Mouse (Mus musculus): Measurements from ENCODE around the gene Sema4g. TPM values are rescaled to one million over a fixed set of nuclear protein-coding genes. Genes with fewer than 3 reads are reported as not detected.
A peak's percentile ranks its signal among the peaks of the same experiment; 100 is the strongest.

The Sema4g gene
- total RNA-seq, 1 experiment = 3.8 TPM

GRCm38 (mm10) chr19:45016341-45017215, 27.7 kb downstream of the Sema4g start:
- in situ Hi-C loops (cut with MboI; ENCODE audit: low sequenced_read_pairs in 2 of 2, unreplicated experiment in 2 of 2) = no loop called here
- Histone ChIP-seq H3K4me3 (ENCODE audit: insufficient read depth in 1 of 2, low read depth in 1 of 2, low read length in 2 of 2, poor library complexity in 1 of 2, severe bottlenecking in 1 of 2) (peak overlapping the region; percentile 72 to 76), H3K36me3 (ENCODE audit: control insufficient read depth, insufficient read depth, low read length, poor library complexity, severe bottlenecking) (peaks cover 8% of the 10 kb centered on the region), H3K4me1 (ENCODE audit: control insufficient read depth in 2 of 2, insufficient read depth in 2 of 2, low read length in 2 of 2, poor library complexity in 1 of 2) (peaks cover 17 to 19% of the 10 kb centered on the region in 2 experiments), H3K9me3 (ENCODE audit: control insufficient read depth, insufficient read depth, low read depth, low read length) (no peaks in the 10 kb centered on the region), H3K9ac (ENCODE audit: insufficient read depth, low read depth, low read length, poor library complexity, severe bottlenecking) (peak overlapping the region; percentile 2), H3K27ac (ENCODE audit: insufficient read depth, low read depth, low read length, poor library complexity, severe bottlenecking) (0 out of 2 replicates have a peak overlapping the region, but pooled peaks have one; percentile 19)
- no peak for DNase-seq (ENCODE audit: low read depth, low spot score)
- no peak for TF ChIP-seq CHD2 (IDR thresholded peaks at IDR 0.05; ENCODE audit: low read depth, low read length)
- TF ChIP-seq MAFK (IDR thresholded peaks at IDR 0.05; ENCODE audit: insufficient read depth, low read depth, low read length) = no peak
- TF ChIP-seq ZNF384 (IDR thresholded peaks at IDR 0.05; ENCODE audit: low read depth, low read length) = no peak
- TF ChIP-seq HCFC1 (IDR thresholded peaks at IDR 0.05; ENCODE audit: borderline replicate concordance, insufficient read depth, low read length) = no peak
- TF ChIP-seq ZC3H11A (IDR thresholded peaks at IDR 0.05; ENCODE audit: borderline replicate concordance, low read depth, low read length) = no peak

GRCm38 (mm10) chr19:45017216-45017771, 28.4 kb downstream of the Sema4g start:
- no peaks in the 10 kb centered on the region for H3K9me3 ChIP-seq (ENCODE audit: control insufficient read depth, insufficient read depth, low read depth, low read length)
- TF ChIP-seq HCFC1 (IDR thresholded peaks at IDR 0.05; ENCODE audit: borderline replicate concordance, insufficient read depth, low read length) (no peak), ZNF384 (IDR thresholded peaks at IDR 0.05; ENCODE audit: low read depth, low read length) (no peak), CHD2 (IDR thresholded peaks at IDR 0.05; ENCODE audit: low read depth, low read length) (no peak), MAFK (IDR thresholded peaks at IDR 0.05; ENCODE audit: insufficient read depth, low read depth, low read length) (no peak), ZC3H11A (IDR thresholded peaks at IDR 0.05; ENCODE audit: borderline replicate concordance, low read depth, low read length) (no peak)
- peaks cover 16 to 19% of the 10 kb centered on the region in 2 experiments for H3K4me1 ChIP-seq (ENCODE audit: control insufficient read depth in 2 of 2, insufficient read depth in 2 of 2, low read length in 2 of 2, poor library complexity in 1 of 2)
- peak overlapping the region; percentile 71 for H3K9ac ChIP-seq (ENCODE audit: insufficient read depth, low read depth, low read length, poor library complexity, severe bottlenecking)
- peaks cover 4% of the 10 kb centered on the region for H3K36me3 ChIP-seq (ENCODE audit: control insufficient read depth, insufficient read depth, low read length, poor library complexity, severe bottlenecking)
- in situ Hi-C loops (cut with MboI; ENCODE audit: low sequenced_read_pairs in 2 of 2, unreplicated experiment in 2 of 2) = no loop called here
- H3K27ac ChIP-seq (ENCODE audit: insufficient read depth, low read depth, low read length, poor library complexity, severe bottlenecking) = no peak overlapping the region
- DNase-seq (ENCODE audit: low read depth, low spot score) = no peak
- peak overlapping the region; percentile 62 to 72 for H3K4me3 ChIP-seq (ENCODE audit: insufficient read depth in 1 of 2, low read depth in 1 of 2, low read length in 2 of 2, poor library complexity in 1 of 2, severe bottlenecking in 1 of 2)

GRCm38 (mm10) chr19:45017909-45018308, 29.0 kb downstream of the Sema4g start:
- in situ Hi-C loops (cut with MboI; ENCODE audit: low sequenced_read_pairs in 2 of 2, unreplicated experiment in 2 of 2) = no loop called here
- peak overlapping the region; percentile 62 to 72 for H3K4me3 ChIP-seq (ENCODE audit: insufficient read depth in 1 of 2, low read depth in 1 of 2, low read length in 2 of 2, poor library complexity in 1 of 2, severe bottlenecking in 1 of 2)
- H3K9me3 ChIP-seq (ENCODE audit: control insufficient read depth, insufficient read depth, low read depth, low read length) = no peaks in the 10 kb centered on the region
- peak overlapping the region; percentile 71 for H3K9ac ChIP-seq (ENCODE audit: insufficient read depth, low read depth, low read length, poor library complexity, severe bottlenecking)
- H3K36me3 ChIP-seq (ENCODE audit: control insufficient read depth, insufficient read depth, low read length, poor library complexity, severe bottlenecking) = peaks cover 3% of the 10 kb centered on the region; the same call in 1 of the 2 replicates
- TF ChIP-seq ZNF384 (IDR thresholded peaks at IDR 0.05; ENCODE audit: low read depth, low read length) (no peak), HCFC1 (IDR thresholded peaks at IDR 0.05; ENCODE audit: borderline replicate concordance, insufficient read depth, low read length) (no peak), ZC3H11A (IDR thresholded peaks at IDR 0.05; ENCODE audit: borderline replicate concordance, low read depth, low read length) (no peak), MAFK (IDR thresholded peaks at IDR 0.05; ENCODE audit: insufficient read depth, low read depth, low read length) (no peak), CHD2 (IDR thresholded peaks at IDR 0.05; ENCODE audit: low read depth, low read length) (no peak)
- H3K4me1 ChIP-seq (ENCODE audit: control insufficient read depth in 2 of 2, insufficient read depth in 2 of 2, low read length in 2 of 2, poor library complexity in 1 of 2) = peaks cover 13 to 17% of the 10 kb centered on the region in 2 experiments
- H3K27ac ChIP-seq (ENCODE audit: insufficient read depth, low read depth, low read length, poor library complexity, severe bottlenecking) = no peak overlapping the region
- no peak for DNase-seq (ENCODE audit: low read depth, low spot score)

GRCm38 (mm10) chr19:45018351-45018831, 29.5 kb downstream of the Sema4g start:
- peak overlapping the region; percentile 78 for H3K9ac ChIP-seq (ENCODE audit: insufficient read depth, low read depth, low read length, poor library complexity, severe bottlenecking)
- TF ChIP-seq ZC3H11A (IDR thresholded peaks at IDR 0.05; ENCODE audit: borderline replicate concordance, low read depth, low read length) (no peak), CHD2 (IDR thresholded peaks at IDR 0.05; ENCODE audit: low read depth, low read length) (no peak), ZNF384 (IDR thresholded peaks at IDR 0.05; ENCODE audit: low read depth, low read length) (no peak), MAFK (IDR thresholded peaks at IDR 0.05; ENCODE audit: insufficient read depth, low read depth, low read length) (no peak), HCFC1 (IDR thresholded peaks at IDR 0.05; ENCODE audit: borderline replicate concordance, insufficient read depth, low read length) (no peak)
- H3K36me3 ChIP-seq (ENCODE audit: control insufficient read depth, insufficient read depth, low read length, poor library complexity, severe bottlenecking) = peaks cover 3% of the 10 kb centered on the region; the same call in 1 of the 2 replicates
- H3K27ac ChIP-seq (ENCODE audit: insufficient read depth, low read depth, low read length, poor library complexity, severe bottlenecking) = no peak overlapping the region
- no peak for DNase-seq (ENCODE audit: low read depth, low spot score)
- in situ Hi-C loops (cut with MboI; ENCODE audit: low sequenced_read_pairs in 2 of 2, unreplicated experiment in 2 of 2) = no loop called here
- peak overlapping the region; percentile 62 to 72 for H3K4me3 ChIP-seq (ENCODE audit: insufficient read depth in 1 of 2, low read depth in 1 of 2, low read length in 2 of 2, poor library complexity in 1 of 2, severe bottlenecking in 1 of 2)
- H3K9me3 ChIP-seq (ENCODE audit: control insufficient read depth, insufficient read depth, low read depth, low read length) = no peaks in the 10 kb centered on the region
- peaks cover 8 to 17% of the 10 kb centered on the region in 2 experiments for H3K4me1 ChIP-seq (ENCODE audit: control insufficient read depth in 2 of 2, insufficient read depth in 2 of 2, low read length in 2 of 2, poor library complexity in 1 of 2)

Measured in ES-E14 (cell line).